Mouse (Mus musculus): ENCODE measurements at regions not wholly inside any gene's neighbourhood (a gene's known extent, or its start where the extent isn't known, plus 50 kb on each side); places are given as distances from the start of the nearest gene placed in this dataset.

DNA sequence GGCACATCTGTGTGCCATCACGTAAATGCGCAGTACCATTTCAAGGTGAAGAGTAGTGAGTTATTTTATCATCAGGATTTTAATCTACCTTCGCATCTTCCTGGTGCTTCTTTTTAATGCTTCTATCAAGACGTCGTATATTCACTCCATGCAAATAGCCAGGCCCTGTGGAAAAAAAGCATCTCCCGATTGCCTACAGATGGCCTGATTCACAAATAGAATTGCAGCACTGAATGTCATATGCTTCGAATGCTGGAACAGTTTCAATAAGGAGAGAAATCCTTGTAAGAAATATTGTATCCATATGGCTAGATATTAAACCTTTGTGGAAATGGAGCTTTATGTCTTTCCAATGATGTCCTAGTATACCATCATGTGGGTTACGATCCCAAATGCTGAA, 742.7 kb downstream of the Tmem132b start (continued):
- TF ChIP-seq SMC3 (IDR thresholded peaks at IDR 0.05; ENCODE audit: low read depth, low read length) = no peak
- no peak for TF ChIP-seq CTCF (IDR thresholded peaks at IDR 0.05 in 2 of 3, conservative IDR thresholded peaks at IDR 0.05 in 1 of 3; ENCODE audit: control insufficient read depth in 1 of 3, insufficient read depth in 1 of 3, low read depth in 2 of 3, low read length in 3 of 3, poor library complexity in 1 of 3, severe bottlenecking in 1 of 3)
- TF ChIP-seq JUND (IDR thresholded peaks at IDR 0.05; ENCODE audit: low read depth, low read length) = no peak

DNA sequence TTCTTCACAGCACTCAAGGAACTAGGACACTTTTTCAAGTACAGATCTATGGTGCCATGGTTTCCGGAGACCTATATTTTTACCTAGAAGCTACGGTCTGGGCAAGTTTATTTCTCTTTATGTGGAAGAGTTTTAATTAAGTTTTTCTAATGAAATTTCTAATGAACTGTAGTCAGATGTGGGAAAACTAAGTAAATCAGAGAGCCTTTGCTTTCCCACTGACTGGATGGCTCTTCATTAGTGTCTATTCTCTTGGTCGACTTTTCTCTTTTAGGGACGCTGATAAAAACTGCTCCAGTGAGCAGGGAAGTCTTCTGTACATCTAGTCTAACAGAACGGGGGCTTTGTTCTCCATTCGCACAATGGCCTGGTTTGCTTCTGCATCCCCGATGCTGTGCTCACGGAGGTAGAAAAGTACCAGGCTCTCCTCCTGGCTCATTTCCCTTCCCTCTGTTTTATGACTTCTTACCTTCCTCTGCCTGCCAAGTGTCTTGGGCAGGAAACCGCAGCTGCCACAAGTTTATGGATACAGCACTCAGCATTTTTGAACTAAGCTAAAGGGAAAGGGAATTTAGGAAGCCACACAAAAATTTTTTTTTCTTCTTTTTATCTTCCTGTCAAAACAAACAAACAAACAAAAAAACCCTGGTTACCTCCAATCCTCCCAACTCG, 749.6 kb downstream of the Tmem132b start:
- no peaks in the 10 kb centered on the region for H3K79me2 ChIP-seq (ENCODE audit: control insufficient read depth, insufficient read depth, low read length, poor library complexity)
- H3K36me3 ChIP-seq (ENCODE audit: control insufficient read depth in 1 of 2, insufficient read depth in 2 of 2, low read length in 2 of 2) = no peaks in the 10 kb centered on the region
- no peak overlapping the region for H3K4me3 ChIP-seq (ENCODE audit: control insufficient read depth in 1 of 2, insufficient read depth in 1 of 2, low read depth in 2 of 2, low read length in 2 of 2)
- no peak for TF ChIP-seq MYC (IDR thresholded peaks at IDR 0.05; ENCODE audit: low read depth, low read length)
- TF ChIP-seq CHD1 (IDR thresholded peaks at IDR 0.05; ENCODE audit: low read depth, low read length) = no peak
- TF ChIP-seq E2F4 (IDR thresholded peaks at IDR 0.05; ENCODE audit: borderline replicate concordance, low read depth, low read length) = no peak
- TF ChIP-seq TBP (IDR thresholded peaks at IDR 0.05; ENCODE audit: low read depth, low read length) = no peak
- no peak for TF ChIP-seq ZC3H11A (IDR thresholded peaks at IDR 0.05; ENCODE audit: low read depth, low read length)
- no peak for TF ChIP-seq EP300 (IDR thresholded peaks at IDR 0.05; ENCODE audit: low read depth in 1 of 2, low read length in 2 of 2)
- no peak for TF ChIP-seq NELFE (IDR thresholded peaks at IDR 0.05; ENCODE audit: low read depth, low read length)
- no peak for TF ChIP-seq MAFK (IDR thresholded peaks at IDR 0.05; ENCODE audit: borderline replicate concordance, low read depth, low read length)
- TF ChIP-seq JUND (IDR thresholded peaks at IDR 0.05; ENCODE audit: low read depth, low read length) = no peak
- TF ChIP-seq USF2 (IDR thresholded peaks at IDR 0.05; ENCODE audit: borderline replicate concordance in 1 of 2, insufficient read depth in 1 of 2, low read depth in 1 of 2, low read length in 2 of 2) = no peak
- no peak for TF ChIP-seq HCFC1 (IDR thresholded peaks at IDR 0.05; ENCODE audit: low read depth, low read length)
- TF ChIP-seq RAD21 (IDR thresholded peaks at IDR 0.05; ENCODE audit: low read depth, low read length) = no peak
- no peak for TF ChIP-seq ETS1 (IDR thresholded peaks at IDR 0.05; ENCODE audit: low read depth, low read length)
- no peak for TF ChIP-seq UBTF (IDR thresholded peaks at IDR 0.05; ENCODE audit: borderline replicate concordance, insufficient read depth, low read depth, low read length)
- no peak for TF ChIP-seq SMC3 (IDR thresholded peaks at IDR 0.05; ENCODE audit: low read depth, low read length)
- no peak for TF ChIP-seq BHLHE40 (IDR thresholded peaks at IDR 0.05; ENCODE audit: borderline replicate concordance, low read depth, low read length)
- no peak for TF ChIP-seq POLR2AphosphoS5 (IDR thresholded peaks at IDR 0.05; ENCODE audit: borderline replicate concordance, low read depth, low read length)
- TF ChIP-seq ZNF384 (IDR thresholded peaks at IDR 0.05; ENCODE audit: low read depth, low read length) = no peak
- no peak for TF ChIP-seq POLR2A (IDR thresholded peaks at IDR 0.05; ENCODE audit: control insufficient read depth in 1 of 2, insufficient read depth in 1 of 2, low read depth in 1 of 2, low read length in 2 of 2, poor library complexity in 1 of 2)
- H3K9ac ChIP-seq (ENCODE audit: control insufficient read depth, low read depth, low read length, poor library complexity, severe bottlenecking) = no peak overlapping the region
- no peaks in the 10 kb centered on the region for H3K9me3 ChIP-seq (replicated peaks; ENCODE audit: insufficient read depth, low read length)
- H3K27ac ChIP-seq (ENCODE audit: control insufficient read depth, low read depth, low read length) = no peak overlapping the region
- no peak for DNase-seq (ENCODE audit: low read depth, low spot score)
- H3K4me1 ChIP-seq (ENCODE audit: control insufficient read depth in 1 of 2, insufficient read depth in 2 of 2, low read length in 2 of 2) = no peaks in the 10 kb centered on the region
- no peaks in the 10 kb centered on the region for H3K27me3 ChIP-seq (ENCODE audit: control insufficient read depth in 1 of 2, insufficient read depth in 2 of 2, low read length in 2 of 2)
